Mouse (Mus musculus): ENCODE measurements at regions not wholly inside any gene's neighbourhood (a gene's known extent, or its start where the extent isn't known, plus 50 kb on each side); places are given as distances from the start of the nearest gene placed in this dataset.

GRCm38 (mm10) chr5:91695632-91696031, 178.2 kb downstream of the Parm1 start:
- no peak for TF ChIP-seq CTCF (IDR thresholded peaks at IDR 0.05; ENCODE audit: low read depth, low read length)
- no peak for TF ChIP-seq POLR2A (IDR thresholded peaks at IDR 0.05; ENCODE audit: insufficient read depth, low read length)
- TF ChIP-seq EP300 (IDR thresholded peaks at IDR 0.05; ENCODE audit: insufficient read depth, low read depth, low read length), result no peak

Measured in ES-Bruce4 (cell line).